Mouse (Mus musculus) kidney, postnatal 25 days (tissue): Measurements from ENCODE around the gene Atf6b.

Experiments used
- DNase-seq, 2 experiments: peaks; one replicate each; pipeline ENCODE4 v3.0.0; 2021; ENCODE audit warnings: mixed read lengths in 2 of 2

Atf6b gene

DNA sequence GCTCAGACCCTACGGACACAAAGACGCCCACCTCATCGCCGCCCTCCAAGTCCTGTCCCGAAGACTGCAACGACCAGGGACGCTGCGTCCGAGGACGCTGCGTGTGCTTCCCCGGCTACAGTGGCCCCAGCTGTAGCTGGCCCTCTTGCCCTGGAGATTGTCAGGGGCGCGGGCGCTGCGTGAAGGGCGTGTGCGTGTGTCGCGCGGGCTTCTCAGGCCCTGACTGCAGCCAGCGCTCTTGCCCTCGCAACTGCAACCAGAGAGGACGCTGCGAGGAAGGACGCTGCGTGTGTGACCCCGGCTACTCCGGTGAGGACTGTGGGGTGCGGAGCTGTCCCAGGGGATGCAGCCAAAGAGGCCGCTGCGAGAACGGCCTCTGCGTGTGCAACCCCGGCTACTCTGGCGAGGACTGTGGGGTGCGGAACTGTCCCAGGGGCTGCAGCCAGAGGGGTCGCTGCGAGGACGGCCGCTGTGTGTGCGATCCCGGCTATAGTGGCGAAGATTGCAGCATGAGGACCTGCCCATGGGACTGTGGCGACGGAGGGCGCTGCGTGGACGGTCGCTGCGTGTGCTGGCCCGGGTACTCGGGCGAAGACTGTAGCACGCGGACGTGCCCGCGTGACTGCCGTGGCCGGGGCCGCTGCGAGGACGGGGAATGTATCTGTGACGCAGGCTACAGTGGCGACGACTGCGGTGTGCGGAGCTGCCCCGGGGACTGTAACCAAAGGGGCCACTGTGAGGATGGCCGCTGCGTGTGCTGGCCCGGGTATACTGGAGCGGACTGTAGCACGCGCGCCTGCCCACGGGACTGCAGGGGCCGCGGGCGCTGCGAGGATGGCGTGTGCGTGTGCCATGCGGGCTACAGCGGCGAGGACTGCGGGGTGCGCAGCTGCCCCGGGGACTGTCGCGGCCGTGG lies 24.5 kb downstream of the Atf6b start:
- peak in 1 of 2 experiments; percentile 37 for DNase-seq

- no peak for DNase-seq
Measured at GRCm38 (mm10) chr17:34672246-34672792, 25.4 kb downstream of the Atf6b start.

DNA sequence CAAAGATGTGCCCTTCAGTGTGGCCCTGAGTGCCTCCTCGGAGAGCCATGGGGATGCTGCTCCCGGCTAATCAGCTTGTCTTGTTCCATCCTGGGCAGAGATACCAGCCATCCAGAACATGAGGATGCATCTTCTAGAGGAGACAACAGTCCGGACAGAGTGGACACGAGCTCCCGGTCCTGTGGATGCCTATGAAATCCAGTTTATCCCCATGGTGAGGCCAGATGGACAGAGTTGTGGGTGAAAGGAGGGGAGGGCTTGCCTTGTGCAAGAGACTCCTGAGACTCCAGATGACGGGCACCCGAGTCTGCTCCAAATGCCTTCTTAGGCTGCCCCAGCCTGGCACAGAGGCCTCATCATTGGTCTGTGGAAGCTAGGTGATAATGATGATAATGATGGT lies 26.2 kb downstream of the Atf6b start:
- no peak for DNase-seq

DNA sequence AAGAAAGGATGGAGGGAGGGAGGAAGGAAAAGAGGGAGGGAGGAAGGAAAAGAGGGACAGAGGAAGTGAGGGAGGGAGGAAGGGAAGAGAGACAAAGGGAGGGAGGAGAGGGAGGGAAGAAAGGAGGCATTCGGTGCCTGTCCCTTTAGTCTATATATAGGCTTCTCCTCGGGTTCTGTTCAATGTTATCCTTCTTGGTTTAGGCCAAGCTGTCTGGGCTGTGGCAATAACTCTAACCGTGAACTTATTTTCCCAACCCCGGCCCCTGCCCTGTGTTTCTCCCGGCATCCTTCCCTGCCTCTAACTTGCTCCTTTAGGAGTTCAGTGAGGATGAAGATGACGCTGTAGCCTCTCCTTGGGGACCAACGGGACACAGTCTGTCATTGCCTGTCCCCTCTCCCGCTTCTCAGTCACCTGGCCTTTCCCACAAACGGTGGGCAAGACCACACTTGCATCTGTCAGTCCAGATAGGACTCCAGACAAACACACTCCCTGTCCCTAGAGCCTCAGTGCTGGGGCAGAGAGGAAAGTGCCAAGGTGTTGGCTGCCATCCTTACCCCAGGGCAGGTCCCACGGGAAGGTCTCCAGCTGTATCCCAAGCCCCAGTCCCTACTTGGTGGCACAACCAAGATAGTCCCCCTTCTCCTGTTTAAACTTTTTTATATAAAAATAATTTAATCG lies 27.7 kb downstream of the Atf6b start:
- DNase-seq, result no peak

- DNase-seq, result peak in 1 of 2 experiments; percentile 22
Measured at GRCm38 (mm10) chr17:34675205-34676092, 28.5 kb downstream of the Atf6b start.

DNA sequence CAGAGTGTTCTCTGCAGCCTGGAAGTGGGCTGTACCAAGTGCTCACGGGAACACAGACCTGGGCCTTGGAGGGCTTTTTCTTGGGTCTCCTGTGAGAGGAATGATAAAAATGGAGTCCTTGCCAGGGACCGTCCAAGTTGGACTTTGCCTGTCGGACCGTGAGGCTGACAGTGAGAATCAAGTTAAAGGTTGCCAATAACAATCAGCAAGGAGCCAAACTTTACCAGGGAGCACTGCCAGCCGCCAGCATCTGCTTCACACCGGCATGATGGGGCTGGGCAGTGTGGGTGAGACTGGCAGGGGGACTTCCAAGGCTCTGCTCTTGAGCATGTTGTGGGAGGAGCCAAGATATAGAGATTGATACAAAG lies 29.1 kb downstream of the Atf6b start:
- DNase-seq, result peak in 1 of 2 experiments; percentile 64

DNA sequence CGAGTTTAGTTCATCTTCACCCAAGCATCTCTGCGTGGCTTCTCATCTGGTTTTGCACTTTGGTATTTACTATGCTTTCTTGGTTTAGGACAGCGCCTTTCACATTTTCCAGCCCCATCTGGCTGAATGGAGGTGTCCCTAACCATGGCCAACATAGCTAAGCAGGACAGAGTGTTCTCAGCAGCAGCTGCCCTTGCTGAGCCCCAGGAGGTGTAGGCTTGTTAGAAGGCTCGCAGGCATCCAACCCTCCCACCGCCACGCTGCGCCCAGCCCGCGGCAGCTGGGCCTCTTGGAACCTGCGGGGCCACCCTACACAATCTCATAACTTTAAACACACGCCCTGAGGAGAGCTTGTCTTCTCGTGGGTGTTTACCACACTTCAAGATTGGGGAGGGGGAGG lies 29.7 kb downstream of the Atf6b start:
- DNase-seq, result no peak

DNA sequence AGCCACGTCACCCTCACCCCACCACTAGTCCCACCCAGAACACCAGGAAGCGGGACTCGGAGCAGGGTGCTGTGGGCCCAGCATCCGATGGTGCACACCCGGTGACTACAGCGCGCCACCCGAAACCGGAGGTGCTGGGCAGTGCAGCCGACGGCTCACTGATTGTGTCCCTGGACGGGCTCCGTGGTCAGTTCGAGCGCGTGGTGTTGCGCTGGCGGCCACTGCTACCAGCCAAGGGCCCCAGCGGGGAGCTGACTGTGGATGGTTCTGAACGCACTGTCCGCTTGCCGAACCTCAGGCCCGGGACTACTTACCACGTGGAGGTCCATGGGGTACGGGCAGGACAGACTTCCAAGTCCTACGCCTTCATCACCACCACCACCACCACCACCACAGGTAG lies 33.2 kb downstream of the Atf6b start:
- DNase-seq, result no peak

DNA sequence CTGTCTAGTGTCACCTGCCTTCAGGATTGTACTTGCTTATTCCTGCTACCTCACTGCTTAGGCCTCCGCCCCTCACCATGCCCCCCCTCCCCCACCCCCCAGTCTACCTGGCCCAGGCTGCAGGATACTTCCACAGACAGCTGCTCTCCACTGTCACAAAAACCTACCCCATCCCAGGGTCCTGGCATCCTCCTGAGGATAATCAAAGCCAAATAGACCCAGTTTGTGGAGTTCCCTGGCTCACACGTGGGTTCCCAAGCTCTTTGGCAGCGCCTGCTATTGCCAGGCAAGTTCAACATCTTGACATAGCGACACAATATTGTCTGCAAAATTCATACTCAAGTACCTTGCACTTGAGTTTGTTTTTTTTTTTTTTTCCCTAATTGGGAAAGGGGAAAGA lies 33.7 kb downstream of the Atf6b start:
- no peak for DNase-seq

GRCm38 (mm10) chr17:34681132-34681571 lies 34.2 kb downstream of the Atf6b start:
- DNase-seq, result peak; percentile 57 to 84

GRCm38 (mm10) chr17:34681881-34682536 lies 35.1 kb downstream of the Atf6b start:
- DNase-seq, result peak; percentile 33 to 60

GRCm38 (mm10) chr17:34683179-34683578 lies 36.2 kb downstream of the Atf6b start:
- no peak for DNase-seq

GRCm38 (mm10) chr17:34683686-34684220 lies 36.8 kb downstream of the Atf6b start:
- DNase-seq, result peak in 1 of 2 experiments; percentile 35

GRCm38 (mm10) chr17:34684253-34684893 lies 37.4 kb downstream of the Atf6b start:
- peak in 1 of 2 experiments; percentile 32 for DNase-seq

GRCm38 (mm10) chr17:34685120-34686110 lies 38.5 kb downstream of the Atf6b start:
- peak; percentile 37 to 64 for DNase-seq

GRCm38 (mm10) chr17:34688889-34689288 lies 41.9 kb downstream of the Atf6b start:
- peak in 1 of 2 experiments; percentile 33 for DNase-seq

DNA sequence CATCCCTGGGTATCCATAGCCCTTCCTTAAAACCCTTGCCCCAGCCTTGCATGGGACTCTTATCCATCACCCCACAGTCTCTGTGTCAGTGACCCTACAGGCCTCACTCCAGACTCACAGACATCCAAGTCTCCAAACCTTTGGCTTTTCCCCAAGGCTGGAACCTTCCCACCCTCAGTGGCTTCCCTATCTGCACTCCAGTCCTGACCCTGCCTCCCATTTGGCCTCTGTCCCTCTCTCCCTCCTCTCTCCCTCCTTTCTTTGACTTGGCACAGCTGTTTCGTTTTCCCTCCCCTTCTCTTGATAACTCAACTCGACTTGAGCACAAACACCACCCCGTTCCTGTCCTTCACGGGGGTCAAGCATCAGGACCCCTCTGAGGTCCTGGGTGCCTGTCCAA lies 43.5 kb downstream of the Atf6b start:
- peak; percentile 67 to 76 for DNase-seq

DNA sequence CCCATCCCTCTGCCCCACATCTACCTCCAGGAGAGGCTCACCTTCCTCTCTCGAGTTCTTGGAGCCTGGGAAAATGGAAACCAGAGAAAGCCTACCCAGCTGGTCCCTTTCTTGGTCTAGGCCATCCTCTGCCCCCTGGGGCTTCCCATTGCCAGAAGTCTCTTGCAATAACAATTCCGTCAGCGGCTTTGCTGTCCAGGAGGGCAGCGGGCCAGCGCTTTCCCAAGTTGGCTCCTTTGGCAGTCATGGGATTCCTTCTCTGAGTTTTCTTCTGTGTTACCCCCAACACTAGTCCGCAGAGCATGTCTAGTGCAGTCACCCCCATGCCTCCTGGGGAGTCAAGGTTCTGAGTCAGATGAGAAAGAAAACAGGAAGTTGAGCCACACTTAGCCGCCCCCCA lies 46.0 kb downstream of the Atf6b start:
- peak; percentile 71 to 76 for DNase-seq

DNA sequence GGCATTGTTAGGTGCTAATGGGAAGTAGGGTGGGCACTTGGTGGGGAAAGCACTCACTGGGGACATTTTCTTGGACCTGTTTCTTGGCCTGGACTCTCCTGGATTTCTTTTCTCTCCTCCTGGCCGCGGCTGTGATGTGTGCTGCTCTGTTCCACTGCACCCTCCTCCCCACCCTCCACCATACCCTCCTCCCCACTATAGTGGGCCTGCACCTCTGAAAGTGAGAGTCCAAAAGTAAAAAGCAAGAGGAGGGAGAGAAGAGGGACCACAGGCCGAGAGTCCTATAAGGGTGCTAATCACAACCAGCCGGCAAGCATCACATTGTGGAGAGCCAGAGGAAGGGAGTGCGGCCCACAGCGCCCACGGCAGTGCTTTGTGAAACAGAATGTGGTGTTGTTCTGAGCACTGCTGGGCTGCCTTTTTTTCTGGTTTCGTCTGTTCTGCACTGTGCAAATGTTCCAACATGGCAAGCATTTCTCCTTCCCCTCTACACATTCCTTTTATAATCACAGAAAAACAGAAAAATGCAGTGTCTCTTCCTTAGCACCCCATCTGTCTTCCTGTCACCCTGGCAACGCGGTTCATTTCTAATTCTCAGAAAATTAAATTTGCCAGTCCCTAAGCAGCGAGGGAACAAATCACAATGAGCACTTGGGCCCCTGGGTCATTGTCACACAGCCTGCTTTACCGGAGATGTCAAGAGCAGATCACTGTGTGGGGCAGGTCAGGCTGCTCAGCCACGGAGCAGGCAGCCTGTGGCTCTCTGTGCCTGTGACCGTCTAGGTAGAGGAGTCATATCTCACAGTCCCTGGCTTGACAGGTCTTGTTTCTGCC lies 52.8 kb downstream of the Atf6b start:
- DNase-seq, result no peak
